Mouse (Mus musculus) ES-Bruce4 (cell line): Measurements from ENCODE around the gene Slc12a1.

Experiments
- CTCF ChIP-seq: IDR thresholded peaks from one replicate; pipeline ENCODE4 v1.8.1; 2011; ENCODE audit warnings: low read depth, low read length
- EP300 ChIP-seq: IDR thresholded peaks from 2 replicates; pipeline ENCODE4 v1.6.1; 2011; ENCODE audit warnings: low read depth, low read length; ENCODE audit not compliant: insufficient read depth

DNA sequence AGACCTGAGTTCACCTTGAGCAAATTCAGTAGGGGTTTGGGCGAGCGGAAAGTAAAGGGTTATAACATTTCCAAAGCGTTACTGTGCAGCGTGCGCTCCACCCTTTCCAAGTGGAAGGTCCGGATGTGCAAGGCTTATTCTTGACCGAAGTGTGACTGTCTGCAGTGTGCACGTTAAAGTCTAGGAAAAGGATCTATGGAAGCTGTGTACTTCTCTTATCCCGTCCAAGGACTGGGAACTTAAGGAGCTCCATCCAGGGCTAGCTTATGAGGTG is 95.6 kb downstream of the Slc12a1 start:
- TF ChIP-seq CTCF, result no peak
- TF ChIP-seq EP300, result no peak
